Mouse (Mus musculus) heart, embryonic 12.5 days (tissue): ENCODE measurements at regions not wholly inside any gene's neighbourhood (a gene's known extent, or its start where the extent isn't known, plus 50 kb on each side); places are given as distances from the start of the nearest gene placed in this dataset.

Source experiments
- ATAC-seq: fragments of 200-750 bp; cut with Nextera tagmentation; 2 replicates; pipeline ENCODE4 v1.8.0; 2017; ENCODE audit warnings: moderate TSS enrichment, moderate library complexity; ENCODE audit not compliant: insufficient number of reproducible peaks, low FRiP score
- H3K27ac ChIP-seq: fragments of 300-500 bp; sonication (generic); 2 replicates; pipeline ENCODE4 v1.5.1; 2016; ENCODE audit warnings: mild to moderate bottlenecking, moderate library complexity; ENCODE audit not compliant: poor library complexity, severe bottlenecking
- H3K27me3 ChIP-seq: fragments of 300-500 bp; sonication (generic); replicated peaks from 2 replicates; pipeline ENCODE4 v1.6.1; 2016; ENCODE audit warnings: mild to moderate bottlenecking, moderate library complexity
- H3K36me3 ChIP-seq: fragments of 300-500 bp; sonication (generic); 2 replicates; pipeline ENCODE4 v1.6.1; 2016; ENCODE audit warnings: mild to moderate bottlenecking, moderate library complexity
- H3K4me1 ChIP-seq: fragments of 300-500 bp; sonication (generic); replicated peaks from 2 replicates; pipeline ENCODE4 v1.6.1; 2016; ENCODE audit warnings: mild to moderate bottlenecking
- H3K4me2 ChIP-seq: fragments of 300-500 bp; sonication (generic); 2 replicates; pipeline ENCODE4 v1.6.1; 2016; ENCODE audit warnings: mild to moderate bottlenecking, moderate library complexity
- H3K4me3 ChIP-seq: fragments of 300-500 bp; sonication (generic); 2 replicates; pipeline ENCODE4 v1.5.1; 2016; ENCODE audit warnings: mild to moderate bottlenecking
- H3K9ac ChIP-seq: fragments of 300-500 bp; sonication (generic); 2 replicates; pipeline ENCODE4 v1.6.1; 2016; ENCODE audit warnings: mild to moderate bottlenecking, moderate library complexity
- H3K9me3 ChIP-seq: fragments of 300-500 bp; sonication (generic); replicated peaks from 2 replicates; pipeline ENCODE4 v1.6.1; 2016; ENCODE audit warnings: mild to moderate bottlenecking, moderate library complexity
- WGBS: fragments of 180-500 bp; shearing (Covaris S2); methylation state at CpG from one replicate; pipeline ENCODE4 v1.1.7; 2016; 5-methylcytosine and 5-hydroxymethylcytosine counted together

GRCm38 (mm10) chr5:132850770-132851169 is 307.6 kb upstream of the Auts2 start:
- Histone ChIP-seq H3K27ac (no peak overlapping the region), H3K36me3 (no peaks in the 10 kb centered on the region), H3K4me2 (no peak overlapping the region), H3K9ac (no peak overlapping the region), H3K4me3 (no peak overlapping the region), H3K27me3 (no peaks in the 10 kb centered on the region), H3K9me3 (no peaks in the 10 kb centered on the region), H3K4me1 (no peaks in the 10 kb centered on the region)
- no peak for ATAC-seq
- WGBS = 87% methylated on average over 6 of the region's 6 CpGs

GRCm38 (mm10) chr5:132848086-132848485 is 304.9 kb upstream of the Auts2 start:
- Histone ChIP-seq H3K4me3 (no peak overlapping the region), H3K9ac (no peak overlapping the region), H3K27ac (no peak overlapping the region), H3K36me3 (no peaks in the 10 kb centered on the region), H3K4me1 (no peaks in the 10 kb centered on the region), H3K4me2 (no peak overlapping the region), H3K27me3 (no peaks in the 10 kb centered on the region), H3K9me3 (no peaks in the 10 kb centered on the region)
- 65% methylated on average over 3 of the region's 3 CpGs for WGBS
- ATAC-seq = no peak

GRCm38 (mm10) chr5:132843284-132843683 is 300.1 kb upstream of the Auts2 start:
- Histone ChIP-seq H3K4me3 (no peak overlapping the region), H3K36me3 (no peaks in the 10 kb centered on the region), H3K9ac (no peak overlapping the region), H3K27me3 (no peaks in the 10 kb centered on the region), H3K27ac (no peak overlapping the region), H3K9me3 (0 out of 2 replicates have a peak, but pooled peaks cover 2% of the 10 kb centered on the region), H3K4me2 (no peak overlapping the region), H3K4me1 (no peaks in the 10 kb centered on the region)
- no peak for ATAC-seq
- 52% methylated on average over 3 of the region's 3 CpGs for WGBS

- Histone ChIP-seq H3K9ac (no peak overlapping the region), H3K36me3 (no peaks in the 10 kb centered on the region), H3K27ac (no peak overlapping the region), H3K9me3 (0 out of 2 replicates have a peak, but pooled peaks cover 2% of the 10 kb centered on the region), H3K4me3 (no peak overlapping the region), H3K27me3 (no peaks in the 10 kb centered on the region), H3K4me1 (no peaks in the 10 kb centered on the region), H3K4me2 (no peak overlapping the region)
- no peak for ATAC-seq
- 88% methylated on average over 3 of the region's 3 CpGs for WGBS
These were observed 298.6 kb upstream of the Auts2 start for GRCm38 (mm10) chr5:132841794-132842193.

GRCm38 (mm10) chr5:132837420-132837819 is 294.3 kb upstream of the Auts2 start:
- 45% methylated on average over 2 of the region's 2 CpGs for WGBS
- Histone ChIP-seq H3K27ac (no peak overlapping the region), H3K36me3 (no peaks in the 10 kb centered on the region), H3K4me1 (no peaks in the 10 kb centered on the region), H3K9ac (no peak overlapping the region), H3K4me3 (no peak overlapping the region), H3K9me3 (0 out of 2 replicates have a peak, but pooled peaks cover 2% of the 10 kb centered on the region), H3K4me2 (no peak overlapping the region), H3K27me3 (no peaks in the 10 kb centered on the region)
- no peak for ATAC-seq

- Histone ChIP-seq H3K4me1 (no peaks in the 10 kb centered on the region), H3K27me3 (no peaks in the 10 kb centered on the region), H3K9me3 (no peaks in the 10 kb centered on the region), H3K4me3 (no peak overlapping the region), H3K27ac (no peak overlapping the region), H3K9ac (no peak overlapping the region), H3K4me2 (no peak overlapping the region), H3K36me3 (no peaks in the 10 kb centered on the region)
- no peak for ATAC-seq
- 80% methylated on average over 7 of the region's 7 CpGs for whole genome bisulfite sequencing
These were observed 285.8 kb upstream of the Auts2 start for GRCm38 (mm10) chr5:132828993-132829392.

- Histone ChIP-seq H3K27ac (no peak overlapping the region), H3K27me3 (no peaks in the 10 kb centered on the region), H3K4me2 (no peak overlapping the region), H3K9ac (no peak overlapping the region), H3K9me3 (no peaks in the 10 kb centered on the region), H3K36me3 (no peaks in the 10 kb centered on the region), H3K4me1 (no peaks in the 10 kb centered on the region), H3K4me3 (no peak overlapping the region)
- 83% methylated on average over 10 of the region's 10 CpGs for WGBS
- no peak for ATAC-seq
These were observed 284.6 kb upstream of the Auts2 start for GRCm38 (mm10) chr5:132827555-132828333.

- 81% methylated on average over 5 of the region's 5 CpGs for WGBS
These were observed 282.9 kb upstream of the Auts2 start for GRCm38 (mm10) chr5:132826009-132826408.

GRCm38 (mm10) chr5:132817665-132818064 is 274.5 kb upstream of the Auts2 start:
- Histone ChIP-seq H3K36me3 (no peaks in the 10 kb centered on the region), H3K9ac (no peak overlapping the region), H3K27ac (no peak overlapping the region), H3K4me1 (no peaks in the 10 kb centered on the region), H3K27me3 (no peaks in the 10 kb centered on the region), H3K9me3 (peaks cover 7% of the 10 kb centered on the region; the same call in 1 of the 2 replicates), H3K4me3 (no peak overlapping the region), H3K4me2 (no peak overlapping the region)
- ATAC-seq = no peak
- WGBS = 83% methylated on average over 9 of the region's 9 CpGs

More at GRCm38 (mm10) chr5:132826009-132826408, 282.9 kb upstream of the Auts2 start:
- Histone ChIP-seq H3K4me3 (no peak overlapping the region), H3K27ac (no peak overlapping the region), H3K27me3 (no peaks in the 10 kb centered on the region), H3K36me3 (no peaks in the 10 kb centered on the region), H3K4me2 (no peak overlapping the region), H3K4me1 (no peaks in the 10 kb centered on the region), H3K9me3 (no peaks in the 10 kb centered on the region), H3K9ac (no peak overlapping the region)
- ATAC-seq = no peak

GRCm38 (mm10) chr5:132809181-132809580 is 266.0 kb upstream of the Auts2 start:
- 68% methylated on average over 4 of the region's 4 CpGs for WGBS
- Histone ChIP-seq H3K9ac (no peak overlapping the region), H3K36me3 (no peaks in the 10 kb centered on the region), H3K27ac (no peak overlapping the region), H3K27me3 (no peaks in the 10 kb centered on the region), H3K9me3 (0 out of 2 replicates have a peak, but pooled peaks cover 4% of the 10 kb centered on the region), H3K4me1 (no peaks in the 10 kb centered on the region), H3K4me2 (no peak overlapping the region), H3K4me3 (no peak overlapping the region)
- no peak for ATAC-seq

GRCm38 (mm10) chr5:132796061-132796460 is 252.9 kb upstream of the Auts2 start:
- Histone ChIP-seq H3K4me2 (no peak overlapping the region), H3K36me3 (no peaks in the 10 kb centered on the region), H3K9me3 (peaks cover 6% of the 10 kb centered on the region; the same call in 1 of the 2 replicates), H3K27me3 (0 out of 2 replicates have a peak, but pooled peaks cover 4% of the 10 kb centered on the region), H3K4me3 (no peak overlapping the region), H3K4me1 (no peaks in the 10 kb centered on the region), H3K9ac (no peak overlapping the region), H3K27ac (no peak overlapping the region)
- ATAC-seq = no peak
- WGBS = 84% methylated on average over 1 of the region's 1 CpGs
